Mouse (Mus musculus) inflammation-experienced regulatory T-cells, adult 6 months (primary cell): ENCODE measurements at regions not wholly inside any gene's neighbourhood (a gene's known extent, or its start where the extent isn't known, plus 50 kb on each side); places are given as distances from the start of the nearest gene placed in this dataset.

Experiments
- ATAC-seq: one replicate; pipeline ENCODE4 v1.8.0; 2017

- ATAC-seq, result no peak
These were observed 173.6 kb upstream of the Klf12 start for GRCm38 (mm10) chr14:100457870-100458726.

GRCm38 (mm10) chr14:100446130-100446529, 161.7 kb upstream of the Klf12 start:
- no peak for ATAC-seq

- no peak for ATAC-seq
These were observed 160.4 kb upstream of the Klf12 start for GRCm38 (mm10) chr14:100444848-100445247.

- ATAC-seq, result no peak
These were observed 159.6 kb upstream of the Klf12 start for GRCm38 (mm10) chr14:100444099-100444498.

GRCm38 (mm10) chr14:100437552-100437951, 153.1 kb upstream of the Klf12 start:
- ATAC-seq, result no peak

GRCm38 (mm10) chr14:100429662-100430061, 145.2 kb upstream of the Klf12 start:
- no peak for ATAC-seq

- ATAC-seq, result no peak
These were observed 141.9 kb upstream of the Klf12 start for GRCm38 (mm10) chr14:100426399-100426798.

GRCm38 (mm10) chr14:100423790-100424189, 139.3 kb upstream of the Klf12 start:
- no peak for ATAC-seq

GRCm38 (mm10) chr14:100421666-100422065, 137.2 kb upstream of the Klf12 start:
- no peak for ATAC-seq

- no peak for ATAC-seq
These were observed 130.6 kb upstream of the Klf12 start for GRCm38 (mm10) chr14:100415099-100415498.

GRCm38 (mm10) chr14:100412211-100412610, 127.7 kb upstream of the Klf12 start:
- ATAC-seq, result no peak

GRCm38 (mm10) chr14:100397191-100397590, 112.7 kb upstream of the Klf12 start:
- ATAC-seq, result no peak

GRCm38 (mm10) chr14:100375218-100375983, 90.9 kb upstream of the Klf12 start:
- ATAC-seq, result no peak

- ATAC-seq, result no peak
These were observed 90.2 kb upstream of the Klf12 start for GRCm38 (mm10) chr14:100374494-100375217.

- ATAC-seq, result no peak
These were observed 81.9 kb upstream of the Klf12 start for GRCm38 (mm10) chr14:100366234-100366864.

GRCm38 (mm10) chr14:100362786-100363185, 78.3 kb upstream of the Klf12 start:
- no peak for ATAC-seq

- ATAC-seq, result no peak
These were observed 77.0 kb upstream of the Klf12 start for GRCm38 (mm10) chr14:100361346-100362029.

GRCm38 (mm10) chr14:100359881-100360280, 75.4 kb upstream of the Klf12 start:
- ATAC-seq, result no peak

- ATAC-seq, result no peak
These were observed 72.7 kb upstream of the Klf12 start for GRCm38 (mm10) chr14:100357131-100357530.

- no peak for ATAC-seq
These were observed 69.0 kb upstream of the Klf12 start for GRCm38 (mm10) chr14:100353508-100353907.

- ATAC-seq, result no peak
These were observed 68.5 kb upstream of the Klf12 start for GRCm38 (mm10) chr14:100352961-100353452.

- no peak for ATAC-seq
These were observed 66.5 kb upstream of the Klf12 start for GRCm38 (mm10) chr14:100351004-100351403.
